Comparison of ENCODE assay signal across 7 mouse cellular contexts in genomic region chr15:77152336-77153087, GRCm38 (mm10).
DNase-seq lines count a peak whose midpoint lies in the region; ATAC-seq and TF ChIP-seq lines count a peak whose summit lies in the region.

No protein-coding gene starts in this region.

- peak overlapping the region; percentile 48 for H3K4me2 ChIP-seq in hindbrain, embryonic 11.5 days (replicated peaks; ENCODE audit: low read depth, low read length)
- peak overlapping the region; percentile 97 for H3K4me2 ChIP-seq in neural tube, embryonic 14.5 days (ENCODE audit: low read depth, low read length)

- TF ChIP-seq CTCF in E14TG2a.4 (conservative IDR thresholded peaks at IDR 0.05; ENCODE audit: low read length): no peak

- peak; percentile 61 for DNase-seq in 3T3-L1 (ENCODE audit: low read depth, low spot score)
- peak; percentile 68 to 70 for DNase-seq in cerebellum, postnatal 25 days
- DNase-seq in hindbrain, embryonic 11.5 days (ENCODE audit: low spot score): peak; percentile 56
- no peak for DNase-seq in limb, embryonic 10.5 days (ENCODE audit: low spot score)

- no peaks in the 10 kb centered on the region for H3K27me3 ChIP-seq in E14TG2a.4 (ENCODE audit: insufficient read depth, low read length)
- H3K27me3 ChIP-seq in hindbrain, embryonic 11.5 days (ENCODE audit: control insufficient read depth, insufficient read depth, low read length): no peaks in the 10 kb centered on the region
- no peaks in the 10 kb centered on the region for H3K27me3 ChIP-seq in limb, embryonic 10.5 days (ENCODE audit: low read depth, poor library complexity, severe bottlenecking)
- no peaks in the 10 kb centered on the region for H3K27me3 ChIP-seq in neural tube, embryonic 14.5 days (ENCODE audit: control insufficient read depth, insufficient read depth, low read length)

- H3K4me1 ChIP-seq in E14TG2a.4 (replicated peaks; ENCODE audit: low read depth, low read length): peaks cover 73% of the 10 kb centered on the region
- H3K4me1 ChIP-seq in hindbrain, embryonic 11.5 days (replicated peaks; ENCODE audit: control insufficient read depth, insufficient read depth, low read length): peaks cover 5% of the 10 kb centered on the region; the same call in 1 of the 2 replicates
- H3K4me1 ChIP-seq in limb, embryonic 10.5 days: peaks cover 58% of the 10 kb centered on the region
- H3K4me1 ChIP-seq in neural tube, embryonic 14.5 days (ENCODE audit: control insufficient read depth, insufficient read depth, low read length): peaks cover 33% of the 10 kb centered on the region

- H3K9ac ChIP-seq in hindbrain, embryonic 11.5 days (ENCODE audit: low read depth, low read length): peak overlapping the region; percentile 61
- H3K9ac ChIP-seq in neural tube, embryonic 14.5 days (replicated peaks; ENCODE audit: low read depth, low read length): peak overlapping the region; percentile 71

- H3K36me3 ChIP-seq in E14TG2a.4 (ENCODE audit: insufficient read depth, low read length): peaks cover 21% of the 10 kb centered on the region
- no peaks in the 10 kb centered on the region for H3K36me3 ChIP-seq in hindbrain, embryonic 11.5 days (ENCODE audit: control insufficient read depth, insufficient read depth, low read length)
- peaks cover 5% of the 10 kb centered on the region; the same call in 1 of the 2 replicates for H3K36me3 ChIP-seq in limb, embryonic 10.5 days
- no peaks in the 10 kb centered on the region for H3K36me3 ChIP-seq in neural tube, embryonic 14.5 days (ENCODE audit: control insufficient read depth, insufficient read depth, low read length)

- H3K27ac ChIP-seq in hindbrain, embryonic 11.5 days (ENCODE audit: low read depth, low read length): peak overlapping the region; percentile 89
- H3K27ac ChIP-seq in limb, embryonic 10.5 days: peak overlapping the region; percentile 80
- peak overlapping the region; percentile 93 for H3K27ac ChIP-seq in neural tube, embryonic 14.5 days (ENCODE audit: low read depth, low read length)

- WGBS in hindbrain, embryonic 11.5 days: 3% methylated on average over 19 of the region's 19 CpGs
- 2% methylated on average over 19 of the region's 19 CpGs for WGBS in limb, embryonic 10.5 days
- 1% methylated on average over 19 of the region's 19 CpGs for WGBS in neural tube, embryonic 14.5 days

- H3K4me3 ChIP-seq in E14TG2a.4 (replicated peaks; ENCODE audit: low read length): peak overlapping the region; percentile 79
- H3K4me3 ChIP-seq in hindbrain, embryonic 11.5 days (ENCODE audit: low read depth, low read length): peak overlapping the region; percentile 49
- peak overlapping the region; percentile 53 for H3K4me3 ChIP-seq in limb, embryonic 10.5 days
- H3K4me3 ChIP-seq in neural tube, embryonic 14.5 days (ENCODE audit: low read depth, low read length): peak overlapping the region; percentile 55

- H3K9me3 ChIP-seq in E14TG2a.4 (ENCODE audit: low read length): no peaks in the 10 kb centered on the region
- H3K9me3 ChIP-seq in hindbrain, embryonic 11.5 days (ENCODE audit: control insufficient read depth, low read length): no peaks in the 10 kb centered on the region
- H3K9me3 ChIP-seq in limb, embryonic 10.5 days (replicated peaks): no peaks in the 10 kb centered on the region
- H3K9me3 ChIP-seq in neural tube, embryonic 14.5 days (ENCODE audit: control insufficient read depth, low read length): no peaks in the 10 kb centered on the region

- ATAC-seq in hindbrain, embryonic 11.5 days (ENCODE audit: low FRiP score): no peak
- ATAC-seq in neural tube, embryonic 14.5 days (ENCODE audit: low read depth): no peak
- no peak for ATAC-seq in inflammation-experienced regulatory T-cells, adult 6 months
